8 mouse cellular contexts compared by ENCODE assay signal in the genomic region with DNA sequence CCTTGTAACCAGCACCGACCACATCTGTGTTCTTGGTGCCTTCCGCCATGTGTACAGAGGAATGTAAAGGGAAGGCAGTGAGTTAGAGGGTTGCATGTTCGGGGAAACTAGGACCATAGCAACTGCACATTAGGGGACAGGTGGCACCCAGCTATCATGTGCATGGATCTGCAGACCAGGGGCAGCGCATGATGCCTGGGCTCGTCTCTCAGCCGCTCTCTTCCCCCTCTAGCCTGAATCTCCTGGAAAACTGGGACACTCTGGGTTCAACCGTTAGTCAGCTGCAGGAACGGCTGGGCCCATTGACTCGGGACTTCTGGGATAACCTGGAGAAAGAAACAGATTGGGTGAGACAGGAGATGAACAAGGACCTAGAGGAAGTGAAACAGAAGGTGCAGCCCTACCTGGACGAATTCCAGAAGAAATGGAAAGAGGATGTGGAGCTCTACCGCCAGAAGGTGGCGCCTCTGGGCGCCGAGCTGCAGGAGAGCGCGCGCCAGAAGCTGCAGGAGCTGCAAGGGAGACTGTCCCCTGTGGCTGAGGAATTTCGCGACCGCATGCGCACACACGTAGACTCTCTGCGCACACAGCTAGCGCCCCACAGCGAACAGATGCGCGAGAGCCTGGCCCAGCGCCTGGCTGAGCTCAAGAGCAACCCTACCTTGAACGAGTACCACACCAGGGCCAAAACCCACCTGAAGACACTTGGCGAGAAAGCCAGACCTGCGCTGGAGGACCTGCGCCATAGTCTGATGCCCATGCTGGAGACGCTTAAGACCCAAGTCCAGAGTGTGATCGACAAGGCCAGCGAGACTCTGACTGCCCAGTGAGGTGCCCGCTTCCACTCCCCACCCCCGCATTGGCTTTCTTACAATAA. TPM values are rescaled to one million over a fixed set of nuclear protein-coding genes. Genes with fewer than 3 reads are reported as not detected.
DNase-seq lines count a peak whose midpoint lies in the region; ATAC-seq and TF ChIP-seq lines count a peak whose summit lies in the region.

No protein-coding gene starts in this region.

- H3K27ac ChIP-seq in embryonic facial prominence, embryonic 13.5 days = no peak overlapping the region
- peak overlapping the region; percentile 78 for H3K27ac ChIP-seq in heart, embryonic 10.5 days
- H3K27ac ChIP-seq in kidney, embryonic 14.5 days (ENCODE audit: low read depth, low read length) = no peak overlapping the region
- H3K27ac ChIP-seq in limb, embryonic 14.5 days (replicated peaks; ENCODE audit: low read depth, low read length) = no peak overlapping the region
- H3K27ac ChIP-seq in midbrain, postnatal 0 days (ENCODE audit: low read depth, low read length) = peak overlapping the region; percentile 75

- H3K4me1 ChIP-seq in embryonic facial prominence, embryonic 13.5 days = peaks cover 12% of the 10 kb centered on the region
- peaks cover 16% of the 10 kb centered on the region for H3K4me1 ChIP-seq in heart, embryonic 10.5 days
- H3K4me1 ChIP-seq in kidney, embryonic 14.5 days (ENCODE audit: control insufficient read depth, insufficient read depth, low read length) = 0 out of 2 replicates have a peak, but pooled peaks cover 5% of the 10 kb centered on the region
- peaks cover 8% of the 10 kb centered on the region for H3K4me1 ChIP-seq in limb, embryonic 14.5 days (ENCODE audit: control insufficient read depth, insufficient read depth, low read length)
- no peaks in the 10 kb centered on the region for H3K4me1 ChIP-seq in midbrain, postnatal 0 days (ENCODE audit: insufficient read depth, low read length)

- H3K9me3 ChIP-seq in embryonic facial prominence, embryonic 13.5 days = no peaks in the 10 kb centered on the region
- H3K9me3 ChIP-seq in heart, embryonic 10.5 days = no peaks in the 10 kb centered on the region
- H3K9me3 ChIP-seq in kidney, embryonic 14.5 days (ENCODE audit: control insufficient read depth, low read length) = no peaks in the 10 kb centered on the region
- H3K9me3 ChIP-seq in limb, embryonic 14.5 days (ENCODE audit: control insufficient read depth, low read length) = no peaks in the 10 kb centered on the region
- no peaks in the 10 kb centered on the region for H3K9me3 ChIP-seq in midbrain, postnatal 0 days (ENCODE audit: low read length)

- no peaks in the 10 kb centered on the region for H3K36me3 ChIP-seq in embryonic facial prominence, embryonic 13.5 days
- H3K36me3 ChIP-seq in heart, embryonic 10.5 days = no peaks in the 10 kb centered on the region
- H3K36me3 ChIP-seq in kidney, embryonic 14.5 days (ENCODE audit: control insufficient read depth, insufficient read depth, low read length) = no peaks in the 10 kb centered on the region
- no peaks in the 10 kb centered on the region for H3K36me3 ChIP-seq in limb, embryonic 14.5 days (ENCODE audit: control insufficient read depth, insufficient read depth, low read length)
- H3K36me3 ChIP-seq in midbrain, postnatal 0 days (ENCODE audit: insufficient read depth, low read length) = no peaks in the 10 kb centered on the region
- H3K36me3 ChIP-seq in splenic B cell, adult 2 months (ENCODE audit: control insufficient read depth, insufficient read depth, low read length, poor library complexity, severe bottlenecking) = no peaks in the 10 kb centered on the region

- peak overlapping the region; percentile 77 for H3K9ac ChIP-seq in embryonic facial prominence, embryonic 13.5 days
- peak overlapping the region; percentile 63 for H3K9ac ChIP-seq in kidney, embryonic 14.5 days (ENCODE audit: low read depth, low read length)
- peak overlapping the region; percentile 63 for H3K9ac ChIP-seq in limb, embryonic 14.5 days (ENCODE audit: low read depth, low read length, severe bottlenecking)
- H3K9ac ChIP-seq in midbrain, postnatal 0 days (replicated peaks; ENCODE audit: low read length, poor library complexity, severe bottlenecking) = peak overlapping the region; percentile 47

- DNase-seq in 3134 (ENCODE audit: extremely low read depth, insufficient read length, low spot score) = peak; percentile 75
- peak; percentile 82 for DNase-seq in adrenal gland, postnatal 25 days
- DNase-seq in heart, embryonic 10.5 days (ENCODE audit: low spot score) = peak; percentile 91
- peak; percentile 85 for DNase-seq in limb, embryonic 14.5 days (ENCODE audit: low spot score)
- DNase-seq in midbrain, postnatal 0 days (ENCODE audit: low spot score) = peak; percentile 93
- peak; percentile 52 for DNase-seq in splenic B cell, adult 2 months (ENCODE audit: low read depth, low spot score)

- peak; percentile 87 for ATAC-seq in embryonic facial prominence, embryonic 13.5 days (ENCODE audit: insufficient number of reproducible peaks, insufficient read depth, low FRiP score, low TSS enrichment, low read depth)
- peak; percentile 94 for ATAC-seq in kidney, embryonic 14.5 days (ENCODE audit: low FRiP score, low TSS enrichment)
- ATAC-seq in limb, embryonic 14.5 days (ENCODE audit: low FRiP score, low read depth) = peak; percentile 89
- peak; percentile 95 for ATAC-seq in midbrain, postnatal 0 days (ENCODE audit: low FRiP score)

- 15% methylated on average over 37 of the region's 37 CpGs for WGBS in embryonic facial prominence, embryonic 13.5 days
- WGBS in heart, embryonic 10.5 days = 15% methylated on average over 37 of the region's 37 CpGs
- WGBS in kidney, embryonic 14.5 days = 15% methylated on average over 37 of the region's 37 CpGs
- WGBS in limb, embryonic 14.5 days = 14% methylated on average over 37 of the region's 37 CpGs
- WGBS in midbrain, postnatal 0 days = 16% methylated on average over 37 of the region's 37 CpGs

- peak overlapping the region; percentile 89 for H3K4me2 ChIP-seq in embryonic facial prominence, embryonic 13.5 days
- H3K4me2 ChIP-seq in kidney, embryonic 14.5 days (replicated peaks; ENCODE audit: low read depth, low read length) = peak overlapping the region; percentile 80
- peak overlapping the region; percentile 83 for H3K4me2 ChIP-seq in limb, embryonic 14.5 days (replicated peaks; ENCODE audit: low read depth, low read length, severe bottlenecking)
- peak overlapping the region; percentile 74 for H3K4me2 ChIP-seq in midbrain, postnatal 0 days (ENCODE audit: low read depth, low read length, poor library complexity, severe bottlenecking)

- peak overlapping the region; percentile 55 for H3K4me3 ChIP-seq in embryonic facial prominence, embryonic 13.5 days
- peak overlapping the region; percentile 61 for H3K4me3 ChIP-seq in heart, embryonic 10.5 days
- peak overlapping the region; percentile 48 for H3K4me3 ChIP-seq in kidney, embryonic 14.5 days (ENCODE audit: low read length)
- H3K4me3 ChIP-seq in limb, embryonic 14.5 days (replicated peaks; ENCODE audit: low read length) = peak overlapping the region; percentile 48
- peak overlapping the region; percentile 46 for H3K4me3 ChIP-seq in midbrain, postnatal 0 days (ENCODE audit: low read depth, low read length)

- TF ChIP-seq POLR2A in limb, embryonic 14.5 days (IDR thresholded peaks at IDR 0.05; ENCODE audit: borderline replicate concordance, extremely low read depth, insufficient read depth, insufficient read length) = peak; percentile 84; the same call in 1 of the 2 replicates

- TF ChIP-seq CTCF in midbrain, postnatal 0 days (IDR thresholded peaks at IDR 0.05) = peak; percentile 94

- H3K27me3 ChIP-seq in embryonic facial prominence, embryonic 13.5 days = peaks cover 11% of the 10 kb centered on the region
- peaks cover 45% of the 10 kb centered on the region for H3K27me3 ChIP-seq in heart, embryonic 10.5 days (ENCODE audit: insufficient read depth, poor library complexity, severe bottlenecking)
- H3K27me3 ChIP-seq in kidney, embryonic 14.5 days (ENCODE audit: control insufficient read depth, insufficient read depth, low read length) = no peaks in the 10 kb centered on the region
- no peaks in the 10 kb centered on the region for H3K27me3 ChIP-seq in limb, embryonic 14.5 days (ENCODE audit: control insufficient read depth, insufficient read depth, low read length)
- H3K27me3 ChIP-seq in midbrain, postnatal 0 days (ENCODE audit: insufficient read depth, low read length) = no peaks in the 10 kb centered on the region
- no peaks in the 10 kb centered on the region; the same call in 1 of the 2 replicates for H3K27me3 ChIP-seq in splenic B cell, adult 2 months (ENCODE audit: control insufficient read depth, insufficient read depth, low read length, poor library complexity, severe bottlenecking)

RNA-seq across cellular contexts. Expression of a gene that starts 1.4 kb away (rescaled TPM):
- total RNA-seq in adrenal gland, postnatal 25 days (2021) = 0.52 and 119 TPM in 2 replicates
- polyA plus RNA-seq in embryonic facial prominence, embryonic 13.5 days (2015; fragmentation: Nextera tagmentation; extraction: Ambion mirVana) = 1.3 and 69.1 TPM in 2 replicates
- polyA plus RNA-seq in heart, embryonic 10.5 days (2016; fragmentation: Nextera tagmentation; extraction: Ambion mirVana) = 4.3 and 124 TPM in 2 replicates
- 2.6 and 3.1 TPM in 2 replicates for polyA plus RNA-seq in kidney, embryonic 14.5 days (2014; fragmentation: Nextera tagmentation; extraction: Ambion mirVana)
- polyA plus RNA-seq in limb, embryonic 14.5 days (2012; rRNA removed) = 9.3 and 11.4 TPM in 2 replicates
- polyA plus RNA-seq in limb, embryonic 14.5 days (2014; fragmentation: Nextera tagmentation; extraction: Ambion mirVana) = 1.1 and 1.3 TPM in 2 replicates
- 1.4 TPM in 1 of 2 replicates, not detected in the other for total RNA-seq in midbrain, postnatal 0 days (2014; rRNA removed)
- polyA plus RNA-seq in midbrain, postnatal 0 days (2015; fragmentation: Nextera tagmentation; extraction: Ambion mirVana) = 5.5 and 6.2 TPM in 2 replicates

RNA-seq across cellular contexts. Expression of a gene that starts 5.6 kb away (rescaled TPM):
- total RNA-seq in adrenal gland, postnatal 25 days (2021) = 2.2 and 32.9 TPM in 2 replicates
- polyA plus RNA-seq in embryonic facial prominence, embryonic 13.5 days (2015; fragmentation: Nextera tagmentation; extraction: Ambion mirVana) = 0.92 TPM in 1 of 2 replicates, not detected in the other
- not detected in 2 replicates for polyA plus RNA-seq in heart, embryonic 10.5 days (2016; fragmentation: Nextera tagmentation; extraction: Ambion mirVana)
- polyA plus RNA-seq in kidney, embryonic 14.5 days (2014; fragmentation: Nextera tagmentation; extraction: Ambion mirVana) = not detected in 2 replicates
- not detected in 2 replicates for polyA plus RNA-seq in limb, embryonic 14.5 days (2012; rRNA removed)
- not detected in 2 replicates for polyA plus RNA-seq in limb, embryonic 14.5 days (2014; fragmentation: Nextera tagmentation; extraction: Ambion mirVana)
- not detected in 2 replicates for total RNA-seq in midbrain, postnatal 0 days (2014; rRNA removed)
- not detected in 2 replicates for polyA plus RNA-seq in midbrain, postnatal 0 days (2015; fragmentation: Nextera tagmentation; extraction: Ambion mirVana)

RNA-seq across cellular contexts. Expression of a gene that starts 10.7 kb away (rescaled TPM):
- 1.00 TPM in 1 of 2 replicates, not detected in the other for total RNA-seq in adrenal gland, postnatal 25 days (2021)
- polyA plus RNA-seq in embryonic facial prominence, embryonic 13.5 days (2015; fragmentation: Nextera tagmentation; extraction: Ambion mirVana) = 0.47 TPM in 1 of 2 replicates, not detected in the other
- 0.07 and 1.2 TPM in 2 replicates for polyA plus RNA-seq in heart, embryonic 10.5 days (2016; fragmentation: Nextera tagmentation; extraction: Ambion mirVana)
- polyA plus RNA-seq in kidney, embryonic 14.5 days (2014; fragmentation: Nextera tagmentation; extraction: Ambion mirVana) = not detected in 2 replicates
- 1.4 and 2.8 TPM in 2 replicates for polyA plus RNA-seq in limb, embryonic 14.5 days (2012; rRNA removed)
- not detected in 2 replicates for polyA plus RNA-seq in limb, embryonic 14.5 days (2014; fragmentation: Nextera tagmentation; extraction: Ambion mirVana)
- total RNA-seq in midbrain, postnatal 0 days (2014; rRNA removed) = not detected in 2 replicates
- polyA plus RNA-seq in midbrain, postnatal 0 days (2015; fragmentation: Nextera tagmentation; extraction: Ambion mirVana) = not detected in 2 replicates

RNA-seq across cellular contexts. Expression of a gene that starts 38.6 kb away (rescaled TPM):
- total RNA-seq in adrenal gland, postnatal 25 days (2021) = 5.9 TPM in 1 of 2 replicates, not detected in the other
- polyA plus RNA-seq in embryonic facial prominence, embryonic 13.5 days (2015; fragmentation: Nextera tagmentation; extraction: Ambion mirVana) = not detected in 2 replicates
- 0.23 TPM in 1 of 2 replicates, not detected in the other for polyA plus RNA-seq in heart, embryonic 10.5 days (2016; fragmentation: Nextera tagmentation; extraction: Ambion mirVana)
- polyA plus RNA-seq in kidney, embryonic 14.5 days (2014; fragmentation: Nextera tagmentation; extraction: Ambion mirVana) = not detected in 2 replicates
- polyA plus RNA-seq in limb, embryonic 14.5 days (2012; rRNA removed) = not detected in 2 replicates
- not detected in 2 replicates for polyA plus RNA-seq in limb, embryonic 14.5 days (2014; fragmentation: Nextera tagmentation; extraction: Ambion mirVana)
- total RNA-seq in midbrain, postnatal 0 days (2014; rRNA removed) = not detected in 2 replicates
- not detected in 2 replicates for polyA plus RNA-seq in midbrain, postnatal 0 days (2015; fragmentation: Nextera tagmentation; extraction: Ambion mirVana)

RNA-seq across cellular contexts. Expression of a gene that starts 43.1 kb away (rescaled TPM):
- total RNA-seq in adrenal gland, postnatal 25 days (2021) = 57.1 and 84.5 TPM in 2 replicates
- 51.9 and 53.6 TPM in 2 replicates for polyA plus RNA-seq in embryonic facial prominence, embryonic 13.5 days (2015; fragmentation: Nextera tagmentation; extraction: Ambion mirVana)
- polyA plus RNA-seq in heart, embryonic 10.5 days (2016; fragmentation: Nextera tagmentation; extraction: Ambion mirVana) = 47.6 and 62.5 TPM in 2 replicates
- polyA plus RNA-seq in kidney, embryonic 14.5 days (2014; fragmentation: Nextera tagmentation; extraction: Ambion mirVana) = 55.0 and 64.2 TPM in 2 replicates
- polyA plus RNA-seq in limb, embryonic 14.5 days (2012; rRNA removed) = 28.2 and 38.7 TPM in 2 replicates
- polyA plus RNA-seq in limb, embryonic 14.5 days (2014; fragmentation: Nextera tagmentation; extraction: Ambion mirVana) = 54.2 and 59.9 TPM in 2 replicates
- total RNA-seq in midbrain, postnatal 0 days (2014; rRNA removed) = 33.7 and 46.1 TPM in 2 replicates
- polyA plus RNA-seq in midbrain, postnatal 0 days (2015; fragmentation: Nextera tagmentation; extraction: Ambion mirVana) = 46.3 and 46.8 TPM in 2 replicates

Comparison
In these comparisons a context has a peak if more than half of its experiments do, and no peak if none do; other contexts are left out.
1. H3K27ac ChIP-seq: peak in heart, embryonic 10.5 days (single experiment) and midbrain, postnatal 0 days (single experiment); none in embryonic facial prominence, embryonic 13.5 days (single experiment), kidney, embryonic 14.5 days (single experiment) and limb, embryonic 14.5 days (single experiment).
2. Peak in every context shown above with its lines, with median percentiles within 50 percentile points of each other: DNase-seq, ATAC-seq, H3K4me2 ChIP-seq, H3K4me3 ChIP-seq and H3K9ac ChIP-seq.